Mouse (Mus musculus) liver, postnatal 0 days (tissue): ENCODE data around the gene Eif4e.

Source experiments
- CTCF ChIP-seq: sonication (generic); IDR thresholded peaks from 2 replicates; pipeline ENCODE4 v1.5.1; 2016; ENCODE audit warnings: antibody characterized with exemption, low read depth
- EP300 ChIP-seq: IDR thresholded peaks from 2 replicates; pipeline ENCODE4 v1.6.1; 2016; ENCODE audit warnings: antibody characterized with exemption, low read depth, mild to moderate bottlenecking

DNA sequence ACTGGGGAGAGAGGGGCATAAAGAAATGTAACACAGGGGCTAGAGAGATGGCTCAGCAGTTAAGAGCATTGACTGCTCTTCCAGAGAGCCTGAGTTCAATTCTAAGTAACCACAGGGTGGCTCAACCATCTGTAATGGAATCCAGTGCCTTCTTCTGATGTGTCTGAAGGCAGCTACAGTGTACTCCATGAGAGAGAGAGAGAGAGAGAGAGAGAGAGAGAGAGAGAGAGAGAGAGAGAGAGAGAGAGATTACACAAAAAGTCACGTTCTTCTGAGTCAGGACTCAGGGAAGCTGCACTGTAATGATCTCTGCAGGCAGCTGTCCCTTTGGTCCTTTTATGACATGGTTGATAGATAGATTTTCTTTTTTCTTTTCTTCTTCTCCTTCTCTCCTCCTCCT lies 31.4 kb upstream of the Eif4e start:
- TF ChIP-seq CTCF (no peak), EP300 (no peak)
